Mouse (Mus musculus): ENCODE data around the gene Rrp1. TPM values are rescaled to one million over a fixed set of nuclear protein-coding genes. Genes with fewer than 3 reads are reported as not detected.

Rrp1 gene
- total RNA-seq, 2 experiments from 2014 or later, result 113 to 119 TPM

- DNase-seq (ENCODE audit: low spot score in 2 of 2), result no peak
These were observed 61.9 kb downstream of the Rrp1 start for GRCm38 (mm10) chr10:78350796-78351556.

Small RNAs within 50 kb of the gene (microRNA-seq; reads per million reads assigned to microRNA genes)
- gene Mir6410, result not detected
- not detected for gene Mir6907
- not detected for gene Mir6908

Other genes with a start within 250 kb of the Rrp1 start
- gene D10Jhu81e, start 243.3 kb downstream of the Rrp1 start, total RNA-seq (2021), result 100 to 1,000 TPM; 111 to 120 TPM
- gene Pwp2, start 227.9 kb downstream of the Rrp1 start, total RNA-seq (2021), result 10 to 100 TPM in 1 of 2 experiments, 1 to 10 TPM in 1; 8.9 to 10.5 TPM
- 10 to 100 TPM; 42.4 to 44.6 TPM for gene Trappc10, start 168.4 kb downstream of the Rrp1 start, total RNA-seq (2021)
- 100 to 1,000 TPM; 231 to 259 TPM for gene Agpat3, start 60.6 kb downstream of the Rrp1 start, total RNA-seq (2021)
- gene Cstb, start 12.6 kb upstream of the Rrp1 start, total RNA-seq (2021), result 10 to 100 TPM; 46.6 to 52.1 TPM
- gene Pdxk, start 51.9 kb upstream of the Rrp1 start, total RNA-seq (2021), result 1 to 10 TPM; 7.9 to 8.2 TPM
- not detected for gene Olfr1358, start 104.4 kb upstream of the Rrp1 start, total RNA-seq (2021)
- gene Ilvbl, start 161.3 kb upstream of the Rrp1 start, total RNA-seq (2021), result 10 to 100 TPM; 27.9 to 40.1 TPM
- gene Syde1, start 178.9 kb upstream of the Rrp1 start, total RNA-seq (2021), result 10 to 100 TPM; 19.6 to 20.9 TPM
- not detected for gene Olfr1357, start 205.0 kb upstream of the Rrp1 start, total RNA-seq (2021)

Data from gastrocnemius, postnatal 4 days (tissue).